Mouse (Mus musculus): Measurements from ENCODE around the gene Mpnd.

GRCm38 (mm10) chr17:56039345-56039744, 33.8 kb downstream of the Mpnd start:
- TF ChIP-seq CTCF (conservative IDR thresholded peaks at IDR 0.05; ENCODE audit: low read length) (no peak), NANOG (IDR thresholded peaks at IDR 0.05; ENCODE audit: borderline replicate concordance, low read length) (no peak), POU5F1 (IDR thresholded peaks at IDR 0.05; ENCODE audit: borderline replicate concordance, low read length) (no peak)
